Mouse (Mus musculus): ENCODE results near the gene Ppfia3.

- no peak for TF ChIP-seq POLR2A (IDR thresholded peaks at IDR 0.05; ENCODE audit: low read depth, low read length)
- TF ChIP-seq CTCF (IDR thresholded peaks at IDR 0.05; ENCODE audit: borderline replicate concordance, insufficient read depth, low read length), result no peak
Measured at GRCm38 (mm10) chr7:45360404-45361125, 6.3 kb downstream of the Ppfia3 start.

All from embryonic fibroblast, embryonic 13.5 days (primary cell).